Mouse (Mus musculus): ENCODE measurements around the gene Gcnt2. TPM values are rescaled to one million over a fixed set of nuclear protein-coding genes. Genes with fewer than 3 reads are reported as not detected.

Gcnt2 gene
- 8.4 and 9.2 TPM in 2 replicates for polyA plus RNA-seq (2012; rRNA removed)

DNA sequence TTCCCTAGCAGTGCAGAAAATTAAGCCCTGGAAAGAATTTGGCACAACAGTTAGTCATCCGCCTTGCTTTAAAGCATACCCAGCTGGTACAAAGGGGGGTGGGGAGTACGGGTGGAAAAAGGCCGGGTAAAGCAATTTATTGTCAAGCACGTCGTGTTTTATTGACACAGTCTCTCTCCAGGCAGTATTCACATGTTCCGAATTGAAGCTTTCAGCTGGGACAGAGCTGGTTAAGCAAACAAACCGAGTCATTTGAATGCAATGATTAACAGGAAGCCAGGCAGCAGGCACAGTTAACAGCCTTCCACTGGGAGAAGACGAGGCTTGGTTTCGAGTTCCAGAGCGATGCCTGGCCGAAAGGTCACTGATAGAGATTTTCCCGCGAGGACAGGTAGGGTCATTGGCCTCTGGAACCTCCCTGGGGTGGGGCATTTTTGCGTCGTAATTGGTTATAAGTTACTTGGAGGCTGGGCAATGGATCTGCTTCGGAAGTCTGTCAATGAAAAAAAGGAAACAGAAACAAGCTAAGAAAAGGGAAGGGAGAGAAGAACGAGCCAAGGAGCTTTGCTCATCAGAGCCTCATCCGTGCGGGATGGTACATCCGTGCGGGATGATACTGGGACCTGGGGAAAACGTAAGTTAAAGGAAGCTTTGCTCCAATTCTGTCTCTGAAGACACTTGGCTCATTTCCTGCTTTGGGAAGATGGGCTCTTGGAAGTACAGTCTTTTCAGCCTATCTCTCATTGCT lies at the start of gene Gcnt2:
Gcnt2 (plus strand) TSS at position 103 of the 748 bp plus-strand sequence.
- peak; percentile 94 for DNase-seq
- 5% methylated on average over 22 of the region's 22 CpGs for WGBS
- Histone ChIP-seq H3K27me3 (replicated peaks; ENCODE audit: control insufficient read depth, insufficient read depth, low read length) (no peaks in the 10 kb centered on the region), H3K4me3 (ENCODE audit: insufficient read depth, low read depth, low read length) (peak within 1 kb of the TSS; percentile 85), H3K36me3 (ENCODE audit: control insufficient read depth, insufficient read depth, low read length) (no peaks in the 10 kb centered on the region), H3K27ac (ENCODE audit: insufficient read depth, low read depth, low read length) (peak within 1 kb of the TSS; percentile 89), H3K4me1 (ENCODE audit: control insufficient read depth, insufficient read depth, low read length) (peaks cover 30% of the 10 kb centered on the region)
- no peak for TF ChIP-seq CTCF (conservative IDR thresholded peaks at IDR 0.05; ENCODE audit: insufficient read depth, insufficient read length, low read depth, low read length)
- TF ChIP-seq POLR2A (IDR thresholded peaks at IDR 0.05; ENCODE audit: low read depth, low read length), result peak; percentile 23

DNA sequence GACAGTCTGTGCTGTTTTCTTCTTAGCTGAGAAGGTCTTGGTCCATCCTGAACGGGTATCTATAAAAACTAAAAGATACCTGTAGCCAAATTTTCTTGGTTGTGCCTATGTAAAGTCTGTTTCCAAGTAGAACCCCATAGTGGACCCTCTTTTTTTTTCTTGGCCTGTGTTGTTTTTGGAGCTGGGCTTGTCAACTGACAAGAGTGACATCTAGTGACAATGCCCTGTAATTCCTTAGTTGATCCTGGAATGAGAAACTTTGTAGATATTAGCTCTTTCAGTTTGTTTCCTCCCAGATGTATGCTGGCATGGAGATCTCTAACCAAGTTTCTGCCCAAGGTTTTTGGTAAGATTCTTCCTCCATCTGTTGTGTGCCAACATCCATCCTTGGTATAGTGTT lies 38.9 kb upstream of the Gcnt2 start:
- TF ChIP-seq POLR2A (IDR thresholded peaks at IDR 0.05; ENCODE audit: low read depth, low read length) (no peak), CTCF (conservative IDR thresholded peaks at IDR 0.05; ENCODE audit: insufficient read depth, insufficient read length, low read depth, low read length) (no peak)
- H3K36me3 ChIP-seq (ENCODE audit: control insufficient read depth, insufficient read depth, low read length), result no peaks in the 10 kb centered on the region
- no peaks in the 10 kb centered on the region for H3K27me3 ChIP-seq (replicated peaks; ENCODE audit: control insufficient read depth, insufficient read depth, low read length)
- H3K4me1 ChIP-seq (ENCODE audit: control insufficient read depth, insufficient read depth, low read length), result no peaks in the 10 kb centered on the region
- no peak overlapping the region for H3K27ac ChIP-seq (ENCODE audit: insufficient read depth, low read depth, low read length)
- H3K4me3 ChIP-seq (ENCODE audit: insufficient read depth, low read depth, low read length), result no peak overlapping the region
- DNase-seq, result no peak
- WGBS, result 52% methylated on average over 1 of the region's 1 CpGs

- no peaks in the 10 kb centered on the region for H3K27me3 ChIP-seq (replicated peaks; ENCODE audit: control insufficient read depth, insufficient read depth, low read length)
- no peak for DNase-seq
- H3K4me1 ChIP-seq (ENCODE audit: control insufficient read depth, insufficient read depth, low read length), result no peaks in the 10 kb centered on the region
- H3K27ac ChIP-seq (ENCODE audit: insufficient read depth, low read depth, low read length), result no peak overlapping the region
- no peak for TF ChIP-seq CTCF (conservative IDR thresholded peaks at IDR 0.05; ENCODE audit: insufficient read depth, insufficient read length, low read depth, low read length)
- no peak for TF ChIP-seq POLR2A (IDR thresholded peaks at IDR 0.05; ENCODE audit: low read depth, low read length)
- no peaks in the 10 kb centered on the region for H3K36me3 ChIP-seq (ENCODE audit: control insufficient read depth, insufficient read depth, low read length)
- WGBS, result 95% methylated on average over 2 of the region's 2 CpGs
- H3K4me3 ChIP-seq (ENCODE audit: insufficient read depth, low read depth, low read length), result no peak overlapping the region
These were observed 37.6 kb upstream of the Gcnt2 start for GRCm38 (mm10) chr13:40821911-40822310.

DNA sequence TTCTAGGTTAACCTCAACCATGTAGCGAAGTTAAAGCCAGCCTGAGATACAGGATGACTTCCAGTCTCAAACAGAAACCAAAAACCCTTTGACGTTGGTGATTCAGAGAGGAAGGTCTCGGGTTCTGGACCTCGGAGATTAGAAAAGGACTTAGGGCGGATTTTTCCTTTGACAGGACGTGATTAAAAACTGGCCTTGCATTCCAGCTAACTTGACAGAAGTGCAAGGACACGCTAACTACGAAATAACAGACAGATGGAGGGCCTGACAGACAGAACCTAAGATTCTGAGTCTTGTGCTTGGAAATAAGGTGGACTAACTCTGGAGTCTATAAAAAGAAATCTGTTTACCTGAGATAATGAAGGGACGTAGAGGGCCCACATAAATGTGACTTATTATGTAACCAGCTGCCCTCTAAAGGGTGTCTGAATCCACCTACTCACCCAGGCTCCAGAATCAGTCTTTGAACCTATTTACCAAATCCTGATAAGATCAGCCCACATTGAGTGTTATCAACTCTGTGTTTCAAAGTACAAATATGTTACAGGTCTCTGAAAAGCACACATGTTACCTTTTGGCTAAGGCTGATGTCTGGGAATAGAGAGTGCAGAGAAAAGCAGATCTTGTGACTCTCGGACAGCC lies 18.3 kb upstream of the Gcnt2 start:
- WGBS, result 67% methylated on average over 10 of the region's 10 CpGs
- no peak for TF ChIP-seq POLR2A (IDR thresholded peaks at IDR 0.05; ENCODE audit: low read depth, low read length)
- no peak for TF ChIP-seq CTCF (conservative IDR thresholded peaks at IDR 0.05; ENCODE audit: insufficient read depth, insufficient read length, low read depth, low read length)
- H3K27ac ChIP-seq (ENCODE audit: insufficient read depth, low read depth, low read length), result no peak overlapping the region

DNA sequence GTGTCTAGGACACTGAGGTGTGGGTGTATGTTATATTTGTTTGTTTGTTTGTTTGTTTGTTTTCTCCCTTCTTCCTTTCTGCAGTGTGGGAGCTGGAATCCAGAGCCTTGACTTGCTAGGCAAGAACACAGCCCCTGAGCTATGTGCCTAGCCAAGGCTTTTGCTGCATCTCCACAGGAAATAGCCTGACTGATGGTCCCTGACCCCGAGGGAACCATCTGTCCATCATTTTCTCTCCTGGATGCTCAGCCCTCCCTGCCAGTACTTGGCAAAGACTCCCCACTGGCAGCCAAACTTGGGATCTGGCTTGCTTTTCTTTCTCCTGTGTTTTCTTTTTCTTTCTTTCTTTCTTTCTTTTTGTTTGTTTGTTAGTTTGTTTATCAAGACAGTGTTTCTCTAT lies 17.4 kb upstream of the Gcnt2 start:
- Histone ChIP-seq H3K27me3 (replicated peaks; ENCODE audit: control insufficient read depth, insufficient read depth, low read length) (no peaks in the 10 kb centered on the region; the same call in 1 of the 2 replicates), H3K4me1 (ENCODE audit: control insufficient read depth, insufficient read depth, low read length) (no peaks in the 10 kb centered on the region), H3K27ac (ENCODE audit: insufficient read depth, low read depth, low read length) (no peak overlapping the region), H3K36me3 (ENCODE audit: control insufficient read depth, insufficient read depth, low read length) (no peaks in the 10 kb centered on the region), H3K4me3 (ENCODE audit: insufficient read depth, low read depth, low read length) (no peak overlapping the region)
- no peak for TF ChIP-seq POLR2A (IDR thresholded peaks at IDR 0.05; ENCODE audit: low read depth, low read length)
- TF ChIP-seq CTCF (conservative IDR thresholded peaks at IDR 0.05; ENCODE audit: insufficient read depth, insufficient read length, low read depth, low read length), result no peak
- DNase-seq, result no peak
- WGBS, result 5% methylated on average over 1 of the region's 1 CpGs

More for the DNA sequence above, 18.3 kb upstream of the Gcnt2 start:
- H3K4me3 ChIP-seq (ENCODE audit: insufficient read depth, low read depth, low read length), result no peak overlapping the region
- H3K36me3 ChIP-seq (ENCODE audit: control insufficient read depth, insufficient read depth, low read length), result no peaks in the 10 kb centered on the region
- H3K4me1 ChIP-seq (ENCODE audit: control insufficient read depth, insufficient read depth, low read length), result no peaks in the 10 kb centered on the region
- H3K27me3 ChIP-seq (replicated peaks; ENCODE audit: control insufficient read depth, insufficient read depth, low read length), result no peaks in the 10 kb centered on the region; the same call in 1 of the 2 replicates
- DNase-seq, result no peak

DNA sequence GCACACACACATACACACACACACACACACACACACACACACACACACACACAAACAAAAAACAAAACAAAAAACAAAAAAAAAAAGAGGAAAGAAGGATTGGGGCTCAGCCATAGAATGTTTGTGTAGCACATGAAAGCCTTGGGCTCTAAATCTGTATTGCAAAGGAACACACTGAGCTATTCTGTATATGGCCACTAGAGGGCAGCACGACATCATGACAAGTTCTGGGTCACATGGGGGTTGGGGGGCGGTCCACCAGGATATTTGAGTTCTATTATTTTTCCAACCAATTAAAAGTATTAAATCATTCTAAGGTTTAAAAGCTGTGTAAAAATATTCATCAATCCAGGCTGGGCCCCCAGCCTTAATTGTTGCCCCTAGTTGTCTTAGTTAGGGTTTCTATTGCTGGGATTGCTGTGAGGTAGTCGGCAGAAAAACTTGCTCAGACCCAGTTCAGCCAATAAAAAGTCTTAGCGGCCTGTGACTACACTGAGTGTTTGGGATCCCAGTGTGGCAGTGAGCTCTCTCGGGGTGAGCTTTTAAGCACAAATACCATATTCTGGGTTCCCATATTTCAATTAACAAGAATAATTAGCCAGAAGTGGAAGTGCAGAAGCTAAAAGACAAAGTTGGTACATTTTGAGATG lies 16.0 kb upstream of the Gcnt2 start:
- TF ChIP-seq POLR2A (IDR thresholded peaks at IDR 0.05; ENCODE audit: low read depth, low read length), result no peak
- peak; percentile 78 for TF ChIP-seq CTCF (conservative IDR thresholded peaks at IDR 0.05; ENCODE audit: insufficient read depth, insufficient read length, low read depth, low read length)
- peak; percentile 84 for DNase-seq
- H3K27me3 ChIP-seq (replicated peaks; ENCODE audit: control insufficient read depth, insufficient read depth, low read length), result no peaks in the 10 kb centered on the region; the same call in 1 of the 2 replicates
- H3K27ac ChIP-seq (ENCODE audit: insufficient read depth, low read depth, low read length), result no peak overlapping the region
- H3K4me1 ChIP-seq (ENCODE audit: control insufficient read depth, insufficient read depth, low read length), result no peaks in the 10 kb centered on the region
- no peaks in the 10 kb centered on the region for H3K36me3 ChIP-seq (ENCODE audit: control insufficient read depth, insufficient read depth, low read length)
- H3K4me3 ChIP-seq (ENCODE audit: insufficient read depth, low read depth, low read length), result no peak overlapping the region
- 10% methylated on average over 5 of the region's 5 CpGs for WGBS

DNA sequence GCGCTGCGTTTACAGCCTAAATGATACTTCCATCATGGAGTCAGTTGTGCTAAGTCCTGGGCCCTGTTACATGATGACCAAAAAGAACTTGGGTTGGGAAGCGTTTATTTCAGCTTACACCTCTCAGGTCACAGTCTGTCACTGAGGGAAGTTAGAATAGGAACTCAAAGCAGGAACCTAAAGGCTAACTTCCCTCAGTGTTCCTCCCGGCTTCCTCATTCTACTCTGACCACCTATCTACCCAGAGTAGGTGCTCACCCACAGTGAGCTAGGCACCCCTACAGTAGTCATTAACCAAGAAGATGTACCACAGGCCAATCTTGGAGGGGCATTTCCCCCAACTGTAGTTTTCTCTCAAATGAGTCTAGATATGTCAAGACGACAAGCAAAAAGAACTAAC lies 15.4 kb upstream of the Gcnt2 start:
- TF ChIP-seq CTCF (conservative IDR thresholded peaks at IDR 0.05; ENCODE audit: insufficient read depth, insufficient read length, low read depth, low read length), result no peak
- TF ChIP-seq POLR2A (IDR thresholded peaks at IDR 0.05; ENCODE audit: low read depth, low read length), result no peak
- no peaks in the 10 kb centered on the region; the same call in 1 of the 2 replicates for H3K27me3 ChIP-seq (replicated peaks; ENCODE audit: control insufficient read depth, insufficient read depth, low read length)
- no peak overlapping the region for H3K4me3 ChIP-seq (ENCODE audit: insufficient read depth, low read depth, low read length)
- no peaks in the 10 kb centered on the region for H3K4me1 ChIP-seq (ENCODE audit: control insufficient read depth, insufficient read depth, low read length)
- DNase-seq, result no peak
- H3K27ac ChIP-seq (ENCODE audit: insufficient read depth, low read depth, low read length), result no peak overlapping the region
- H3K36me3 ChIP-seq (ENCODE audit: control insufficient read depth, insufficient read depth, low read length), result no peaks in the 10 kb centered on the region
- 93% methylated on average over 5 of the region's 5 CpGs for WGBS
